Mouse (Mus musculus) stomach, postnatal 0 days (tissue): ENCODE measurements around the gene 1700030J22Rik.

ENCODE experiments used
- CTCF ChIP-seq: IDR thresholded peaks from 2 replicates; pipeline ENCODE4 v1.5.1; 2016; ENCODE audit warnings: antibody characterized with exemption, low read depth, mild to moderate bottlenecking, moderate library complexity
- EP300 ChIP-seq: optimal IDR thresholded peaks from 2 replicates; pipeline ENCODE3; 2016; ENCODE audit warnings: antibody characterized with exemption

DNA sequence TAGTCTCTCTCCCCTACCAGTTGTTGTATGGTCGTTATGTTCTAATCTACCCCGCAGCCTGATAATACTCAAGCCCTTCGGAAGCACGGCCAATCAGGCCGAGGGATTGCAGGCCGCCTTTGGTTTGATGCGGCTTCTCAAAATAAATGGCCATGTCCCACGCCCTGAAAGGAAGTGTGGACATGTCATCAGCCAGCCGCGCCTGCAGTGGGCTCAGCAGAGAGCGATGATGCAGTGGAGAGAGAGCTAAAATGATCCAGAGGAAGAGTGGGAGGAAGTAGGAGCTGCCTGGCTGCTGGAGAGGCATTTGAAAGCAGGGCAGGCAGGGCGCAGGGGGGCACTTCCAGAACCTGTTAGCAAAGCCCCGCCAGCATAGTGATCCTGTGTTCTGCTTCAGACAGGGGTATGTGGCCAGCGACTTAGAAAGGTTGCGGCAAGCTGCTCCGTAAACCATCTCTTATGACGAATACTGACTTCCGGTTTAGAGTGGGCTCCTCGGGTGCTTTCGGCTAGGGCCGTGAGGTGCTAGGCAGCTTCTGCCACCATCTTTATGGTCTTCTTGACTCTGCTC lies 32.4 kb downstream of the 1700030J22Rik start:
- TF ChIP-seq CTCF (no peak), EP300 (no peak)
